Mouse (Mus musculus) B cell, adult (primary cell): ENCODE measurements around the gene Etnk2. TPM values are rescaled to one million over a fixed set of nuclear protein-coding genes. Genes with fewer than 3 reads are reported as not detected.

Source experiments
- total RNA-seq: library from RNA; stranded (reverse); gene quantifications from 4 replicates; pipeline ENCODE4 v1.2.4, GENCODE M21; 2023; ENCODE audit not compliant: inconsistent age

The Etnk2 gene
- 0.83 TPM in 1 of 4 replicates, not detected in the others for total RNA-seq

DNA sequence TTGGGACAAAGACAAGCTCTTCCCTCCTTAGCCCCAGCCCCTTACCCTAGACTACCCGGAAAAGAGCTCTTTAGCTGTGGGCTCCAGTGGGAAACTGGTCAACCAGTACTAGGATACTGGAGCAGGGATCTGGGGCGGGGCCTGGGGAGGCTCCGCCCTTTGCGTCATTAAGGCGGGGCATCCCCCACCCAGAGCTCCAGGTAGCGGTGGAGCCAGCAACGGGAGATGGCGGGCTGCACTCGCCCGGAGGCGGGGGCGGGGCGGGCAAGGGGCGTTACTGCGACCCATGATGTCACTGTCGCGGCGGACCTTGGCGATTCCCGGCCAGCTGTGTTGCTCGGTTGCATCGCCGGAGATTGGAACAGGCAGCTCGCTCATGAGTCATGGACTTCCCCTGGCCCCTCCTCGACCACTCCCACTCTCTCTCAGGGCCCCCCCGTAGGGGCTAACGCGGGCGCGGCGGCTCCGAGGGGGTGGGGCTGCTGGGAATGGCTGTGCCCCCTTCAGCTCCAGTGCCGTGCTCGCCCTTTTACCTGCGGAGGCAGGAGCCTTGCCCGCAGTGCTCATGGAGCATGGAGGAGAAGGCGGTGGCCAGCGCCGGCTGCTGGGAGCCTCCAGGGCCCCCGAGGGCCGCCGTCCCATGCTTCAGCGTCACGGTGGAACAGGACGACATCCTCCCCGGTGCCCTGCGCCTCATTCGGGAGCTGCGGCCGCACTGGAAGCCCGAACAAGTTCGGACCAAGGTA, at the start of gene Etnk2:
TSS of gene Etnk2 (plus strand) at position 297 of the 746 bp plus-strand sequence.

DNA sequence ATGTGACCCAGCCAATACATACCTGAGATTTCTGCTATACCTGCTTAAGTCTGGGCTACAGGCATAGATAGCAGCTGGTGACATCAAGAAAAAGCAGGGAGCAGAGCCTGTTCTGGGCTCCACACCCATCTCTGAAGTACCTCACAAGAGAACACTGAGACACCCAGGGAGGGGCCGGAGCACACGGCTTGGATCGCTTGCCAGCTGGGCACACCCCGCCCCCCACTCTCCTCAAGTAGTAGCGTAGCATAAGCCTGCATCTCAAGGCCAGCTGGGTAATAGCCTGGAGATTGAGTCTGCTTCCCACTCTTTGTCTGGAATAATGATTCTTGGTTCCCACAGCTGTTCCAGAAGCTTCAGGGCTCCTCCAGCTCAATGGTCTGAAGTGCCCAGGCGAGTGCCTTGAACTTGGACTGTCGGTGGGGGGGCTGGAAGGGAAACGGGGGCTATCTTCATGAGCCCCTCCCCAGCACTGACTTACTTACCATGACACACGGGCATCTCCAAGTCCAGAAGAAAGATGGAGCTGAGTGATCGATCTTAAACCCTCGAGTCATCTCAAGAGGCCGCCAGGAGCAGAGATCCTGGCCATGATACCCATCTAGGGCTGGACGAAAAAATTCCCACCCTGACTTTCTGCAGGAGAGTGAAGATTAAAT, 42.0 kb upstream of the Etnk2 start, which contains the start of gene Kiss1:
TSS of gene Kiss1 (plus strand) at position 609 of the 659 bp plus-strand sequence.

DNA sequence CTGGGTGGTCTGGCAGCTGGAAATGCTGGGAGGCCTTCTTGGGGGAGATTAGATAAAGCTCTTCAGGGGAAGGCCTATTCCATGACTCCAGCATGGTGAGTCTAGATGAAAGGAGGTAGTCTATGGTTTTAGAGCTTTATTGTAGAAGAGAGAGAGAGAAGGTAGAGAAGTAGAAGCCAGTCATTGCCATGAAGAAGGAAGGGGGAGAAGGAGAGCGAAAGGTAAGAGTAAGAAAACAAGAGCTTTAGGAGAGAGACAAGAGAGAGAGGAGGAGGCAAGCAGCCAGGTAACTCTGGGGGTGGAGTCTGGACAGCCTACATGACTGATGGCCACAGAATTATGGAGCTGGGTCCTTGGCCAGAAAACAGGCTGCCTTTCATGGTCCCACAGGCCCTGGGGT, 13.2 kb upstream of the Etnk2 start, which contains the start of gene Ren1:
TSS of gene Ren1 (plus strand) at position 301 of the 400 bp plus-strand sequence.

DNA sequence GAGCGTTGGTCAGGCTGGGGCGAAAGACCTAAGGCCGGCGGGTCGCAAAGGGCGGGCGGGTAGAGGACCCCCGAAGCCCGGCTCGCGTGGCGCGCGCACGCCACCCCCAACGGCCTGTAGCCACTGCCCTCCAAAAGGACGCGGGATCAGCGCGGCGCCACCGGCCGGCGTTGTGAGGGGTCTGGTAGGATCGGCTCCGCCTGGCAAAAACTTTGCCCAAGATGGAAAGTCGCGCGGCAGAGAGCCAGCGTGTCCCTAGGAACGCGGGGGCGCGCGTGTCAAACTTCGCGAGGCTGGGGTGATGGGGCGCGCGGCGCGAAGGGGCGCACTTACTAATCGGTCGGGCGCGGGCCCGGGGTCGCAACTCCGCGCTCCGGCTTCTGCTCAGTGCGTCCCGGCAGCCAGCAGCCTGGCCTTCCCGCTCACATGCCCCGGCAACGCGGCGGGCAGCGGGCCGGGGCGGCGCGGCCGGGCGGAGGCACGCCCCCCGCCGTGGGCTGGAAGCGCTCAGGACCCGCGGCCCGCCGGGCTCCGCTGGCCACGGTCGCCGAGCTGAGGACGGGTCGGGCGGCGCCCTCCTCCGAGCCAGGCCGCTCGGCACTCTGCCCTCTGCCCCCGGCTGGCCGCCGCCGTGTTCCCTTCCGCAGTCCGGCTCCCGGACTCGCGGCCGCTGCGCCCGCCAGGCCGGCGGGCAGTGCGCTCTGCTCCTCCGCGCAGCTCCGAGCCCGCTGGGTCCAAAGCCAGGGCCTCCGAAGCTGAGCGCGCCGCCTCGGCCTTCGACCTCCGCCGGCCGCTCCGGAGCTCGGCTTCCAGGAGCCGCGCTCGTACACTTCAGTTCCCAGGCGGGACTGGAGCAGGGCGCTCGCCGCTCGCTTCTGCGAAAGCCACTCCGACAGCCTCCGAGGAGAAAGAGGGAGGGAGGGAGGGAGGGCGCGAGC, 60.4 kb downstream of the Etnk2 start, which contains the start of gene Sox13:
TSS of gene Sox13 (minus strand) at position 835 of the 938 bp plus-strand sequence.

Other genes with a start within 250 kb of the Etnk2 start
- 89.9 to 92.8 TPM (median 91.3 TPM) in 4 replicates for gene Ppp1r15b, start 232.4 kb upstream of the Etnk2 start, total RNA-seq
- gene Plekha6, start 199.4 kb upstream of the Etnk2 start, total RNA-seq, result 3.5 to 6.4 TPM (median 3.9 TPM) in 4 replicates
- gene Golt1a, start 53.8 kb upstream of the Etnk2 start, total RNA-seq, result not detected in 4 replicates
- not detected in 4 replicates for gene Kiss1, start 41.7 kb upstream of the Etnk2 start, total RNA-seq
- not detected in 4 replicates for gene Ren1, start 13.1 kb upstream of the Etnk2 start, total RNA-seq
- 0.69 to 1.8 TPM (median 1.0 TPM) in 4 replicates for gene Sox13, start 60.8 kb downstream of the Etnk2 start, total RNA-seq
- 162 to 178 TPM (median 175 TPM) in 4 replicates for gene Snrpe, start 246.7 kb downstream of the Etnk2 start, total RNA-seq